Mouse (Mus musculus) limb, embryonic 15.5 days (tissue): ENCODE results near the gene Polr3c. TPM values are rescaled to one million over a fixed set of nuclear protein-coding genes. Genes with fewer than 3 reads are reported as not detected.
"Not testable (repeated sequence)": the region's sequence is repeated elsewhere in the genome, so short reads cannot be mapped to it uniquely, and the experiment has no call there.

Source experiments
- ATAC-seq: fragments of 200-750 bp; cut with Nextera tagmentation; 2 replicates; pipeline ENCODE4 v1.8.0; 2017; ENCODE audit warnings: low read depth, moderate TSS enrichment; ENCODE audit not compliant: insufficient number of reproducible peaks, low FRiP score, low TSS enrichment
- H3K27ac ChIP-seq: fragments of 300-500 bp; sonication (generic); 2 replicates; pipeline ENCODE4 v1.5.1; 2015; ENCODE audit warnings: moderate library complexity, mild to moderate bottlenecking, inconsistent platforms
- H3K27me3 ChIP-seq: fragments of 300-500 bp; sonication (generic); 2 replicates; pipeline ENCODE4 v1.6.1; 2015; ENCODE audit warnings: inconsistent platforms
- H3K36me3 ChIP-seq: fragments of 300-500 bp; sonication (generic); 2 replicates; pipeline ENCODE4 v1.6.1; 2015; ENCODE audit warnings: inconsistent platforms
- H3K4me1 ChIP-seq: fragments of 300-500 bp; sonication (generic); 2 replicates; pipeline ENCODE4 v1.6.1; 2015; ENCODE audit warnings: inconsistent platforms
- H3K4me2 ChIP-seq: fragments of 300-500 bp; sonication (generic); 2 replicates; pipeline ENCODE4 v1.6.1; 2015; ENCODE audit warnings: mild to moderate bottlenecking, inconsistent platforms
- H3K4me3 ChIP-seq: fragments of 300-500 bp; sonication (generic); 2 replicates; pipeline ENCODE4 v1.5.1; 2015; ENCODE audit warnings: mild to moderate bottlenecking, inconsistent platforms
- H3K9ac ChIP-seq: fragments of 300-500 bp; sonication (generic); 2 replicates; pipeline ENCODE4 v1.6.1; 2015; ENCODE audit warnings: inconsistent platforms
- H3K9me3 ChIP-seq: fragments of 300-500 bp; sonication (generic); 2 replicates; pipeline ENCODE4 v1.6.1; 2016; ENCODE audit warnings: inconsistent platforms
- WGBS: fragments of 180-500 bp; shearing (Covaris S2); methylation state at CpG from one replicate; pipeline ENCODE4 v1.1.7; 2015; 5-methylcytosine and 5-hydroxymethylcytosine counted together
- polyA plus RNA-seq: library from polyadenylated mRNA; unstranded; fragments of >200 nt; fragmentation: Nextera tagmentation; extraction: Ambion mirVana; gene quantifications from 2 replicates; pipeline ENCODE4 v1.2.1, GENCODE M21; 2015

The Polr3c gene
- polyA plus RNA-seq, 1 experiment from 2014 or later: 28.0 TPM

- Histone ChIP-seq H3K9me3 (no peaks in the 10 kb centered on the region), H3K4me3 (no peak overlapping the region), H3K27ac (no peak overlapping the region), H3K27me3 (no peaks in the 10 kb centered on the region), H3K4me2 (no peak overlapping the region), H3K36me3 (no peaks in the 10 kb centered on the region), H3K9ac (no peak overlapping the region), H3K4me1 (peaks cover 19% of the 10 kb centered on the region)
- ATAC-seq: no peak
- 61% methylated on average over 4 of the region's 4 CpGs for WGBS
Measured at GRCm38 (mm10) chr3:96673514-96673913, 53.9 kb downstream of the Polr3c start.

- Histone ChIP-seq H3K4me1 (peaks cover 19% of the 10 kb centered on the region), H3K36me3 (no peaks in the 10 kb centered on the region), H3K4me2 (no peak overlapping the region), H3K9me3 (no peaks in the 10 kb centered on the region), H3K27ac (no peak overlapping the region), H3K4me3 (no peak overlapping the region), H3K9ac (no peak overlapping the region), H3K27me3 (no peaks in the 10 kb centered on the region)
- ATAC-seq: no peak
- 93% methylated on average over 5 of the region's 5 CpGs for WGBS
Measured at GRCm38 (mm10) chr3:96671519-96671918, 55.9 kb downstream of the Polr3c start.

- peak; percentile 92 for ATAC-seq
- Histone ChIP-seq H3K27ac (no peak within 1 kb of the TSS), H3K4me2 (peak within 1 kb of the TSS; percentile 87), H3K4me3 (peak within 1 kb of the TSS; percentile 46), H3K4me1 (peaks cover 13% of the 10 kb centered on the region), H3K9ac (no peak within 1 kb of the TSS), H3K27me3 (no peaks in the 10 kb centered on the region), H3K9me3 (no peaks in the 10 kb centered on the region), H3K36me3 (no peaks in the 10 kb centered on the region)
- 4% methylated on average over 34 of the region's 35 CpGs for WGBS
Measured at GRCm38 (mm10) chr3:96669727-96670468, 57.5 kb downstream of the Polr3c start, which contains the start of gene Ankrd35. Gene Ankrd35 (plus strand): TSS chr3:96670131.

- Histone ChIP-seq H3K9me3 (no peaks in the 10 kb centered on the region), H3K4me3 (no peak overlapping the region), H3K27ac (no peak overlapping the region), H3K36me3 (no peaks in the 10 kb centered on the region), H3K27me3 (no peaks in the 10 kb centered on the region), H3K9ac (no peak overlapping the region), H3K4me2 (no peak overlapping the region), H3K4me1 (peaks cover 18% of the 10 kb centered on the region)
- WGBS: 92% methylated on average over 5 of the region's 5 CpGs
- ATAC-seq: no peak
Measured at GRCm38 (mm10) chr3:96668424-96669067, 58.9 kb downstream of the Polr3c start.

- no peak overlapping the region for H3K27ac ChIP-seq
- H3K9me3 ChIP-seq: no peaks in the 10 kb centered on the region
- no peak for ATAC-seq
- WGBS: 32% methylated on average over 1 of the region's 1 CpGs
- H3K36me3 ChIP-seq: no peaks in the 10 kb centered on the region
- H3K4me1 ChIP-seq: peaks cover 27% of the 10 kb centered on the region
- no peak overlapping the region for H3K9ac ChIP-seq
- no peak overlapping the region for H3K4me2 ChIP-seq
- H3K4me3 ChIP-seq: no peak overlapping the region
- no peaks in the 10 kb centered on the region for H3K27me3 ChIP-seq
Measured at GRCm38 (mm10) chr3:96667316-96667715, 60.1 kb downstream of the Polr3c start.

- Histone ChIP-seq H3K9me3 (no peaks in the 10 kb centered on the region), H3K4me3 (no peak overlapping the region), H3K4me1 (peaks cover 28% of the 10 kb centered on the region), H3K9ac (no peak overlapping the region), H3K4me2 (no peak overlapping the region), H3K27ac (no peak overlapping the region), H3K27me3 (no peaks in the 10 kb centered on the region), H3K36me3 (no peaks in the 10 kb centered on the region)
- WGBS: 90% methylated on average over 5 of the region's 5 CpGs
- no peak for ATAC-seq
Measured at GRCm38 (mm10) chr3:96666916-96667315, 60.5 kb downstream of the Polr3c start.

GRCm38 (mm10) chr3:96665732-96666363 is 61.6 kb downstream of the Polr3c start:
- H3K4me1 ChIP-seq: peaks cover 26% of the 10 kb centered on the region
- H3K36me3 ChIP-seq, H3K9me3 ChIP-seq, H3K9ac ChIP-seq, H3K4me2 ChIP-seq, H3K4me3 ChIP-seq, H3K27ac ChIP-seq, H3K27me3 ChIP-seq, ATAC-seq: not testable (repeated sequence)
- WGBS: 89% methylated on average over 7 of the region's 7 CpGs

- Histone ChIP-seq H3K9me3 (no peaks in the 10 kb centered on the region), H3K27me3 (no peaks in the 10 kb centered on the region), H3K27ac (peak overlapping the region; percentile 90), H3K4me2 (peak overlapping the region; percentile 49), H3K4me3 (peak overlapping the region; percentile 30), H3K4me1 (peaks cover 19% of the 10 kb centered on the region), H3K36me3 (peaks cover 3% of the 10 kb centered on the region; the same call in 1 of the 2 replicates), H3K9ac (no peak overlapping the region)
- 5% methylated on average over 18 of the region's 18 CpGs for WGBS
- peak; percentile 91 for ATAC-seq
Measured at GRCm38 (mm10) chr3:96663432-96664239, 63.8 kb downstream of the Polr3c start.

- Histone ChIP-seq H3K4me3 (peak overlapping the region; percentile 12; the same call in 1 of the 2 replicates), H3K9ac (no peak overlapping the region), H3K4me1 (peaks cover 19% of the 10 kb centered on the region), H3K27ac (peak overlapping the region; percentile 90), H3K4me2 (peak overlapping the region; percentile 49), H3K27me3 (no peaks in the 10 kb centered on the region), H3K9me3 (no peaks in the 10 kb centered on the region), H3K36me3 (peaks cover 6% of the 10 kb centered on the region; the same call in 1 of the 2 replicates)
- WGBS: 32% methylated on average over 8 of the region's 8 CpGs
- ATAC-seq: no peak
Measured at GRCm38 (mm10) chr3:96662731-96663316, 64.6 kb downstream of the Polr3c start.
